Mouse (Mus musculus): ENCODE results near the gene Col25a1. TPM values are rescaled to one million over a fixed set of nuclear protein-coding genes. Genes with fewer than 3 reads are reported as not detected.

Col25a1 gene
- polyA plus RNA-seq, 1 experiment from 2014 or later = 14.3 TPM

GRCm38 (mm10) chr3:130180181-130180940, 49.1 kb downstream of the Col25a1 start:
- DNase-seq (ENCODE audit: low spot score) (peak; percentile 97), ATAC-seq (ENCODE audit: low read depth) (peak; percentile 97)
- H3K4me3 ChIP-seq (ENCODE audit: low read depth, low read length) = peak overlapping the region; percentile 63
- peak overlapping the region; percentile 61 for H3K27ac ChIP-seq (replicated peaks; ENCODE audit: low read depth, low read length)
- peak overlapping the region; percentile 63 for H3K9ac ChIP-seq (ENCODE audit: low read depth, low read length)
- H3K36me3 ChIP-seq (ENCODE audit: control insufficient read depth, insufficient read depth, low read length) = no peaks in the 10 kb centered on the region
- H3K4me1 ChIP-seq (ENCODE audit: control insufficient read depth, insufficient read depth, low read length) = peaks cover 7% of the 10 kb centered on the region
- H3K9me3 ChIP-seq (ENCODE audit: control insufficient read depth, low read length) = no peaks in the 10 kb centered on the region
- H3K27me3 ChIP-seq (replicated peaks; ENCODE audit: control insufficient read depth, insufficient read depth, low read length) = no peaks in the 10 kb centered on the region; the same call in 1 of the 2 replicates
- H3K4me2 ChIP-seq (ENCODE audit: low read depth, low read length) = peak overlapping the region; percentile 89
- whole genome bisulfite sequencing = under 1% methylated on average over 34 of the region's 40 CpGs

GRCm38 (mm10) chr3:130180964-130181590, 49.8 kb downstream of the Col25a1 start:
- peak; percentile 16; the same call in 1 of the 2 replicates for ATAC-seq (ENCODE audit: low read depth)
- peak overlapping the region; percentile 63 for H3K9ac ChIP-seq (ENCODE audit: low read depth, low read length)
- peaks cover 7% of the 10 kb centered on the region for H3K4me1 ChIP-seq (ENCODE audit: control insufficient read depth, insufficient read depth, low read length)
- H3K36me3 ChIP-seq (ENCODE audit: control insufficient read depth, insufficient read depth, low read length) = no peaks in the 10 kb centered on the region
- H3K27ac ChIP-seq (replicated peaks; ENCODE audit: low read depth, low read length) = 0 out of 2 replicates have a peak overlapping the region, but pooled peaks have one; percentile 61
- DNase-seq (ENCODE audit: low spot score) = no peak
- H3K4me2 ChIP-seq (ENCODE audit: low read depth, low read length) = peak overlapping the region; percentile 89
- under 1% methylated on average over 39 of the region's 40 CpGs for WGBS
- H3K27me3 ChIP-seq (replicated peaks; ENCODE audit: control insufficient read depth, insufficient read depth, low read length) = no peaks in the 10 kb centered on the region; the same call in 1 of the 2 replicates
- no peaks in the 10 kb centered on the region for H3K9me3 ChIP-seq (ENCODE audit: control insufficient read depth, low read length)
- peak overlapping the region; percentile 63 for H3K4me3 ChIP-seq (ENCODE audit: low read depth, low read length)

GRCm38 (mm10) chr3:130181591-130181980, 50.3 kb downstream of the Col25a1 start:
- Histone ChIP-seq H3K9ac (ENCODE audit: low read depth, low read length) (peak overlapping the region; percentile 63), H3K27ac (replicated peaks; ENCODE audit: low read depth, low read length) (no peak overlapping the region), H3K9me3 (ENCODE audit: control insufficient read depth, low read length) (no peaks in the 10 kb centered on the region), H3K4me2 (ENCODE audit: low read depth, low read length) (peak overlapping the region; percentile 89), H3K4me1 (ENCODE audit: control insufficient read depth, insufficient read depth, low read length) (peaks cover 7% of the 10 kb centered on the region), H3K27me3 (replicated peaks; ENCODE audit: control insufficient read depth, insufficient read depth, low read length) (no peaks in the 10 kb centered on the region; the same call in 1 of the 2 replicates), H3K4me3 (ENCODE audit: low read depth, low read length) (peak overlapping the region; percentile 63), H3K36me3 (ENCODE audit: control insufficient read depth, insufficient read depth, low read length) (no peaks in the 10 kb centered on the region)
- DNase-seq (ENCODE audit: low spot score) (no peak), ATAC-seq (ENCODE audit: low read depth) (no peak)
- WGBS = 11% methylated on average over 8 of the region's 8 CpGs

- DNase-seq (ENCODE audit: low spot score) (peak; percentile 69), ATAC-seq (ENCODE audit: low read depth) (no peak)
- 43% methylated on average over 4 of the region's 4 CpGs for WGBS
- H3K27me3 ChIP-seq (replicated peaks; ENCODE audit: control insufficient read depth, insufficient read depth, low read length) = no peaks in the 10 kb centered on the region; the same call in 1 of the 2 replicates
- H3K36me3 ChIP-seq (ENCODE audit: control insufficient read depth, insufficient read depth, low read length) = no peaks in the 10 kb centered on the region
- peak overlapping the region; percentile 89 for H3K4me2 ChIP-seq (ENCODE audit: low read depth, low read length)
- H3K27ac ChIP-seq (replicated peaks; ENCODE audit: low read depth, low read length) = no peak overlapping the region
- peaks cover 7% of the 10 kb centered on the region for H3K4me1 ChIP-seq (ENCODE audit: control insufficient read depth, insufficient read depth, low read length)
- no peak overlapping the region for H3K9ac ChIP-seq (ENCODE audit: low read depth, low read length)
- H3K9me3 ChIP-seq (ENCODE audit: control insufficient read depth, low read length) = no peaks in the 10 kb centered on the region
- H3K4me3 ChIP-seq (ENCODE audit: low read depth, low read length) = peak overlapping the region; percentile 63
These were observed 51.1 kb downstream of the Col25a1 start for GRCm38 (mm10) chr3:130182450-130182849.

- 41% methylated on average over 3 of the region's 3 CpGs for WGBS
- Histone ChIP-seq H3K27ac (replicated peaks; ENCODE audit: low read depth, low read length) (no peak overlapping the region), H3K4me1 (ENCODE audit: control insufficient read depth, insufficient read depth, low read length) (peaks cover 7% of the 10 kb centered on the region; the same call in 1 of the 2 replicates), H3K27me3 (replicated peaks; ENCODE audit: control insufficient read depth, insufficient read depth, low read length) (no peaks in the 10 kb centered on the region), H3K36me3 (ENCODE audit: control insufficient read depth, insufficient read depth, low read length) (0 out of 2 replicates have a peak, but pooled peaks cover 3% of the 10 kb centered on the region), H3K9me3 (ENCODE audit: control insufficient read depth, low read length) (no peaks in the 10 kb centered on the region), H3K9ac (ENCODE audit: low read depth, low read length) (no peak overlapping the region), H3K4me3 (ENCODE audit: low read depth, low read length) (no peak overlapping the region), H3K4me2 (ENCODE audit: low read depth, low read length) (no peak overlapping the region)
- ATAC-seq (ENCODE audit: low read depth) (no peak), DNase-seq (ENCODE audit: low spot score) (no peak)
These were observed 53.8 kb downstream of the Col25a1 start for GRCm38 (mm10) chr3:130185111-130185510.

- Histone ChIP-seq H3K9me3 (ENCODE audit: control insufficient read depth, low read length) (no peaks in the 10 kb centered on the region), H3K4me3 (ENCODE audit: low read depth, low read length) (no peak overlapping the region), H3K36me3 (ENCODE audit: control insufficient read depth, insufficient read depth, low read length) (0 out of 2 replicates have a peak, but pooled peaks cover 3% of the 10 kb centered on the region), H3K4me2 (ENCODE audit: low read depth, low read length) (no peak overlapping the region), H3K27ac (replicated peaks; ENCODE audit: low read depth, low read length) (no peak overlapping the region), H3K27me3 (replicated peaks; ENCODE audit: control insufficient read depth, insufficient read depth, low read length) (no peaks in the 10 kb centered on the region), H3K4me1 (ENCODE audit: control insufficient read depth, insufficient read depth, low read length) (0 out of 2 replicates have a peak, but pooled peaks cover 4% of the 10 kb centered on the region), H3K9ac (ENCODE audit: low read depth, low read length) (no peak overlapping the region)
- DNase-seq (ENCODE audit: low spot score) (no peak), ATAC-seq (ENCODE audit: low read depth) (no peak)
- WGBS = 88% methylated on average over 5 of the region's 5 CpGs
These were observed 56.3 kb downstream of the Col25a1 start for GRCm38 (mm10) chr3:130187588-130187987.

GRCm38 (mm10) chr3:130193450-130193849, 62.1 kb downstream of the Col25a1 start:
- Histone ChIP-seq H3K4me1 (ENCODE audit: control insufficient read depth, insufficient read depth, low read length) (no peaks in the 10 kb centered on the region), H3K36me3 (ENCODE audit: control insufficient read depth, insufficient read depth, low read length) (0 out of 2 replicates have a peak, but pooled peaks cover 3% of the 10 kb centered on the region), H3K9ac (ENCODE audit: low read depth, low read length) (no peak overlapping the region), H3K27ac (replicated peaks; ENCODE audit: low read depth, low read length) (no peak overlapping the region), H3K9me3 (ENCODE audit: control insufficient read depth, low read length) (no peaks in the 10 kb centered on the region), H3K27me3 (replicated peaks; ENCODE audit: control insufficient read depth, insufficient read depth, low read length) (no peaks in the 10 kb centered on the region), H3K4me2 (ENCODE audit: low read depth, low read length) (no peak overlapping the region), H3K4me3 (ENCODE audit: low read depth, low read length) (no peak overlapping the region)
- WGBS = 74% methylated on average over 8 of the region's 8 CpGs
- ATAC-seq (ENCODE audit: low read depth) (no peak), DNase-seq (ENCODE audit: low spot score) (no peak)

GRCm38 (mm10) chr3:130214631-130215030, 83.3 kb downstream of the Col25a1 start:
- Histone ChIP-seq H3K9me3 (ENCODE audit: control insufficient read depth, low read length) (no peaks in the 10 kb centered on the region), H3K27me3 (replicated peaks; ENCODE audit: control insufficient read depth, insufficient read depth, low read length) (no peaks in the 10 kb centered on the region), H3K4me2 (ENCODE audit: low read depth, low read length) (no peak overlapping the region), H3K4me3 (ENCODE audit: low read depth, low read length) (no peak overlapping the region), H3K27ac (replicated peaks; ENCODE audit: low read depth, low read length) (no peak overlapping the region), H3K36me3 (ENCODE audit: control insufficient read depth, insufficient read depth, low read length) (no peaks in the 10 kb centered on the region), H3K9ac (ENCODE audit: low read depth, low read length) (no peak overlapping the region), H3K4me1 (ENCODE audit: control insufficient read depth, insufficient read depth, low read length) (no peaks in the 10 kb centered on the region)
- ATAC-seq (ENCODE audit: low read depth) (no peak), DNase-seq (ENCODE audit: low spot score) (no peak)
- WGBS = 72% methylated on average over 11 of the region's 11 CpGs

Measured in embryonic facial prominence, embryonic 14.5 days (tissue).